Mouse (Mus musculus) neural tube, embryonic 11.5 days (tissue): Measurements from ENCODE around the gene Ift122. TPM values are rescaled to one million over a fixed set of nuclear protein-coding genes. Genes with fewer than 3 reads are reported as not detected.

Experiments
- ATAC-seq: fragments of 200-750 bp; cut with Nextera tagmentation; 2 replicates; pipeline ENCODE4 v1.8.0; 2017; ENCODE audit warnings: moderate number of reproducible peaks, mild to moderate bottlenecking, moderate TSS enrichment, moderate library complexity; ENCODE audit not compliant: insufficient read depth, low FRiP score, low TSS enrichment
- DNase-seq: peaks from one replicate; pipeline ENCODE4 v3.0.0-alpha.2; 2015; ENCODE audit warnings: low spot score
- H3K27ac ChIP-seq: fragments of 300-500 bp; sonication (generic); 2 replicates; pipeline ENCODE4 v1.5.1; 2014; ENCODE audit warnings: low read depth, mild to moderate bottlenecking, low read length
- H3K27me3 ChIP-seq: fragments of 300-500 bp; sonication (generic); 2 replicates; pipeline ENCODE4 v1.6.1; 2014; ENCODE audit warnings: mild to moderate bottlenecking, low read length, mixed read lengths; ENCODE audit not compliant: control insufficient read depth, insufficient read depth
- H3K36me3 ChIP-seq: fragments of 300-500 bp; sonication (generic); 2 replicates; pipeline ENCODE4 v1.6.1; 2014; ENCODE audit warnings: mild to moderate bottlenecking, low read length, moderate library complexity, mixed read lengths; ENCODE audit not compliant: control insufficient read depth, insufficient read depth
- H3K4me1 ChIP-seq: fragments of 300-500 bp; sonication (generic); 2 replicates; pipeline ENCODE4 v1.6.1; 2014; ENCODE audit warnings: low read length, mixed read lengths; ENCODE audit not compliant: control insufficient read depth, insufficient read depth
- H3K4me2 ChIP-seq: fragments of 300-500 bp; sonication (generic); 2 replicates; pipeline ENCODE4 v1.6.1; 2014; ENCODE audit warnings: low read depth, mild to moderate bottlenecking, moderate library complexity
- H3K4me3 ChIP-seq: fragments of 300-500 bp; sonication (generic); 2 replicates; pipeline ENCODE4 v1.5.1; 2014; ENCODE audit warnings: low read depth, low read length
- H3K9ac ChIP-seq: fragments of 300-500 bp; sonication (generic); 2 replicates; pipeline ENCODE4 v1.6.1; 2014; ENCODE audit warnings: mild to moderate bottlenecking, low read length
- H3K9me3 ChIP-seq: fragments of 300-500 bp; sonication (generic); 2 replicates; pipeline ENCODE4 v1.6.1; 2016; ENCODE audit warnings: low read length; ENCODE audit not compliant: control insufficient read depth
- WGBS: fragments of 180-500 bp; shearing (Covaris S2); extraction: QIAGEN DNeasy Blood & Tissue Kit; methylation state at CpG from one replicate; pipeline ENCODE4 v1.1.7; 2014; 5-methylcytosine and 5-hydroxymethylcytosine counted together
- polyA plus RNA-seq: library from polyadenylated mRNA; unstranded; fragments of >200 nt; fragmentation: Nextera tagmentation; extraction: Ambion mirVana; gene quantifications from 2 replicates; pipeline ENCODE4 v1.2.1, GENCODE M21; 2014

Gene Ift122
- polyA plus RNA-seq, 1 experiment from 2014 or later = 31.6 TPM

GRCm38 (mm10) chr6:115954506-115955074 is 101.3 kb downstream of the Ift122 start:
- Histone ChIP-seq H3K4me1 (peaks cover 6% of the 10 kb centered on the region), H3K27ac (no peak overlapping the region), H3K9ac (no peak overlapping the region), H3K27me3 (no peaks in the 10 kb centered on the region), H3K4me3 (no peak overlapping the region), H3K4me2 (no peak overlapping the region), H3K36me3 (no peaks in the 10 kb centered on the region), H3K9me3 (no peaks in the 10 kb centered on the region)
- ATAC-seq (no peak), DNase-seq (no peak)
- WGBS = 88% methylated on average over 9 of the region's 9 CpGs

DNA sequence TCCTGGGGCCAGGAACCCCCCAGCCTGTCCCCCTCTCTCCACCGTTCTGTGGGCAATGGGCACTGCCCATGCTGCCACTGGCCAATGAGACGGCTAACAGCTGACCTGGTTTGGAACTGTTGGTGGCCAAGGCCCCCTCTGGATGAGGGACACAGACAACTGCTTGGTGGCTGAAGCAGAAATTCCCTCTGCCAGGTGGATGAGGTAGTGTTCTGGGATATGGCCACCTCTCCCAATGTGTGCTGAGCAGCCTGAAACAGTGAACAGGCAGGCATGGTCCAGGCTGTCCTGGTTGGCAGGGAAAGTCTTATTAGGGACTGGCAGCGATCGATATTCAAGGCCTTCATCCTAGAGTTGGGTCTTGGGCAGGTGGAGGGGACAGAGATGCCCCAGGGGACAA is 101.9 kb downstream of the Ift122 start:
- DNase-seq (no peak), ATAC-seq (no peak)
- Histone ChIP-seq H3K4me3 (no peak overlapping the region), H3K27me3 (no peaks in the 10 kb centered on the region), H3K4me2 (no peak overlapping the region), H3K9me3 (no peaks in the 10 kb centered on the region), H3K36me3 (no peaks in the 10 kb centered on the region), H3K27ac (no peak overlapping the region), H3K4me1 (peaks cover 6% of the 10 kb centered on the region), H3K9ac (no peak overlapping the region)
- WGBS = 89% methylated on average over 4 of the region's 4 CpGs

- H3K4me3 ChIP-seq = no peak overlapping the region
- H3K4me2 ChIP-seq = no peak overlapping the region
- H3K9ac ChIP-seq = no peak overlapping the region
- 87% methylated on average over 11 of the region's 11 CpGs for WGBS
- ATAC-seq = no peak
- H3K27ac ChIP-seq = no peak overlapping the region
- no peak for DNase-seq
- H3K36me3 ChIP-seq = no peaks in the 10 kb centered on the region
- peaks cover 6% of the 10 kb centered on the region for H3K4me1 ChIP-seq
- H3K27me3 ChIP-seq = no peaks in the 10 kb centered on the region
- H3K9me3 ChIP-seq = no peaks in the 10 kb centered on the region
Measured at GRCm38 (mm10) chr6:115955664-115956063, 102.4 kb downstream of the Ift122 start.

- Histone ChIP-seq H3K9ac (no peak overlapping the region), H3K36me3 (no peaks in the 10 kb centered on the region), H3K27ac (no peak overlapping the region), H3K4me1 (peaks cover 6% of the 10 kb centered on the region), H3K4me2 (no peak overlapping the region), H3K27me3 (no peaks in the 10 kb centered on the region), H3K4me3 (no peak overlapping the region), H3K9me3 (no peaks in the 10 kb centered on the region)
- WGBS = 93% methylated on average over 13 of the region's 13 CpGs
- DNase-seq (no peak), ATAC-seq (no peak)
Measured at GRCm38 (mm10) chr6:115956418-115956921, 103.2 kb downstream of the Ift122 start.

GRCm38 (mm10) chr6:115956922-115957601 is 103.8 kb downstream of the Ift122 start:
- no peak; the same call in 1 of the 2 replicates for ATAC-seq
- Histone ChIP-seq H3K36me3 (no peaks in the 10 kb centered on the region), H3K4me2 (no peak overlapping the region), H3K9ac (no peak overlapping the region; the same call in 1 of the 2 replicates), H3K4me1 (peaks cover 6% of the 10 kb centered on the region), H3K27me3 (no peaks in the 10 kb centered on the region), H3K4me3 (no peak overlapping the region), H3K27ac (no peak overlapping the region), H3K9me3 (no peaks in the 10 kb centered on the region)
- 55% methylated on average over 16 of the region's 16 CpGs for WGBS
- DNase-seq = no peak

DNA sequence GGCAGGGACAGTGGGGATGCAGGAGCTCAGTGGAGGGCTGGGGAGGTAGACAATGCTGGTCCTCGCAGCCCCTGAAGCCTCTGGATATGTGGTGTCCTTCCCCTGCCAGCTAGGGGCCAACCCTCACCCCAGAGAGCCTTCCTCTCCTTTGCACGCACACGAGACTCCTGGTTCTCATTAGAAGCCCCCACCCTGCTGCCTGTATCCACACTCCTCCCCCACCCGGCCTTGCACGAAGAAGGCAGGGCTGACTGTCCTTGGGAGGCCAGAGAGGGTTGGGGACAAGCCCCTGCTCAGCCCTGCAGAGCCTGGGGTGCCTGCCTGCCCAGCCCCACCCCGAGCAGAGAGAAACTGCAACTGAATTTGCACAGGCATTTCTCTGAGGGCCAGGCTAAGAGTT is 104.4 kb downstream of the Ift122 start:
- no peaks in the 10 kb centered on the region for H3K36me3 ChIP-seq
- DNase-seq (no peak), ATAC-seq (no peak)
- no peak overlapping the region for H3K4me2 ChIP-seq
- H3K4me3 ChIP-seq = no peak overlapping the region
- H3K9me3 ChIP-seq = no peaks in the 10 kb centered on the region
- H3K9ac ChIP-seq = no peak overlapping the region; the same call in 1 of the 2 replicates
- no peaks in the 10 kb centered on the region for H3K27me3 ChIP-seq
- no peak overlapping the region for H3K27ac ChIP-seq
- H3K4me1 ChIP-seq = peaks cover 6% of the 10 kb centered on the region
- 52% methylated on average over 6 of the region's 6 CpGs for WGBS

DNA sequence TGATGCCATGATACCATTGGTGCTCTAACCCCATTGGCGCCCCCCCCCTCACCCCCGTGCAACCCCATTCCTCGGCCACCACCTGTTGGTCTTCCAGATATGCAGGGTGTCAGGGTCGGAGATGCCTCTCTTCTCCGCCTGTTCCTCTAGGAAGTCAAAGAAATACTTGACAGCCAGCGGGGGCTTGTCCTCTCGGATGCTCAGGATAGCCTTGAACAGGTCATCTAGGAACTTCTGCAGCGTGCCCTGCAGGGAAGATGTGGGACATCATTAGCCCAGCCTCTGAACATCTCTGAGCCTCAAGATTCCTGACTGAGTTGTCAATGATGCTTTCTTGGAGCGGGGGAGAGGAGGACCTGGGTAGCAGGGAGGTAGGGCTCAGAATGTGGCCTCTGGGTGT is 105.2 kb downstream of the Ift122 start:
- no peak for ATAC-seq
- Histone ChIP-seq H3K9me3 (no peaks in the 10 kb centered on the region), H3K36me3 (no peaks in the 10 kb centered on the region), H3K4me1 (peaks cover 6% of the 10 kb centered on the region), H3K27ac (no peak overlapping the region), H3K27me3 (no peaks in the 10 kb centered on the region), H3K4me2 (no peak overlapping the region), H3K9ac (no peak overlapping the region), H3K4me3 (no peak overlapping the region)
- no peak for DNase-seq
- 87% methylated on average over 9 of the region's 9 CpGs for WGBS

GRCm38 (mm10) chr6:115959151-115959691 is 106.0 kb downstream of the Ift122 start:
- H3K36me3 ChIP-seq = no peaks in the 10 kb centered on the region
- no peak overlapping the region for H3K9ac ChIP-seq
- H3K9me3 ChIP-seq = no peaks in the 10 kb centered on the region
- 82% methylated on average over 7 of the region's 7 CpGs for WGBS
- H3K4me3 ChIP-seq = no peak overlapping the region
- no peak overlapping the region for H3K4me2 ChIP-seq
- H3K27me3 ChIP-seq = no peaks in the 10 kb centered on the region
- peaks cover 6% of the 10 kb centered on the region for H3K4me1 ChIP-seq
- no peak overlapping the region for H3K27ac ChIP-seq
- DNase-seq = no peak
- ATAC-seq = no peak

- ATAC-seq (no peak), DNase-seq (no peak)
- no peaks in the 10 kb centered on the region for H3K9me3 ChIP-seq
- no peak overlapping the region for H3K4me3 ChIP-seq
- no peak overlapping the region for H3K4me2 ChIP-seq
- H3K9ac ChIP-seq = no peak overlapping the region
- H3K27me3 ChIP-seq = no peaks in the 10 kb centered on the region
- H3K4me1 ChIP-seq = peaks cover 6% of the 10 kb centered on the region
- H3K27ac ChIP-seq = no peak overlapping the region
- H3K36me3 ChIP-seq = no peaks in the 10 kb centered on the region
- WGBS = 92% methylated on average over 19 of the region's 19 CpGs
Measured at GRCm38 (mm10) chr6:115960322-115960721, 107.1 kb downstream of the Ift122 start.
